Mouse (Mus musculus) macrophage (primary cell): ENCODE results near the gene Pdzrn4. TPM values are rescaled to one million over a fixed set of nuclear protein-coding genes. Genes with fewer than 3 reads are reported as not detected.

Source experiments
- H3K27ac ChIP-seq: fragments of 350-480 bp; formaldehyde crosslinking; 2 replicates; pipeline ENCODE4 v1.9.0; 2021
- H3K36me3 ChIP-seq: fragments of 350-480 bp; formaldehyde crosslinking; 2 replicates; pipeline ENCODE4 v1.9.0; 2021; ENCODE audit errors: inconsistent target
- H3K4me3 ChIP-seq: fragments of 350-480 bp; formaldehyde crosslinking; 2 replicates; pipeline ENCODE4 v1.9.0; 2021; ENCODE audit errors: inconsistent target
- H3K79me2 ChIP-seq: fragments of 350-480 bp; formaldehyde crosslinking; 2 replicates; pipeline ENCODE4 v1.9.0; 2021; ENCODE audit errors: inconsistent target
- WGBS: methylation state at CpG from one replicate; pipeline ENCODE4 v1.1.7; 2026; ENCODE audit warnings: inconsistent platforms; ENCODE audit not compliant: missing documents; 5-methylcytosine and 5-hydroxymethylcytosine counted together
- polyA plus RNA-seq: library from polyadenylated mRNA; stranded (reverse); fragments of 250-400 nt; gene quantifications from 3 replicates; pipeline ENCODE4 v1.2.4, GENCODE M21; 2018; ENCODE audit warnings: inconsistent platforms

Gene Pdzrn4
- polyA plus RNA-seq, 1 experiment from 2014 or later: not detected

GRCm38 (mm10) chr15:92769535-92769934, 372.9 kb downstream of the Pdzrn4 start:
- no peak overlapping the region for H3K27ac ChIP-seq
- no peaks in the 10 kb centered on the region for H3K36me3 ChIP-seq
- no peak overlapping the region for H3K4me3 ChIP-seq
- H3K79me2 ChIP-seq: no peaks in the 10 kb centered on the region
- 89% methylated on average over 15 of the region's 15 CpGs for WGBS

DNA sequence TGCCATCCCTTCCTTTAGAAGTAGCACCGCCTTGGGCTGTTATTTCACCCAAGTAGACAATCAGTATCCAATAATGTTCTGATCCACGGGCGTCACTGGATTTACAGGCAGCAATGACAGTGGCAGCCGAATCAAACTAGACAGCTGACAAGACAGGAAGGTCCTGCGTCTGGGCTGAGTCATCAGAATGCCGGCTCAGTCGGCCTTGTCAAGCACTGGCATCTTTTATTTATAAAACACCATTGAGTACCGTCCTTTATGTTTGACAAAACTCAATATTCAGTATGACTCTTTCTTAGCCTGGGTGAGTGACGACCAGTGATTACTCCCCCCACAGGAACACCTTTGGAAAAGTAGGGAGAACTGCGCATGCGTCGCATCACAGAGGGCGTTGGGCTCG, 391.4 kb downstream of the Pdzrn4 start:
- H3K4me3 ChIP-seq: no peak overlapping the region
- WGBS: 88% methylated on average over 14 of the region's 14 CpGs
- no peaks in the 10 kb centered on the region for H3K79me2 ChIP-seq
- no peaks in the 10 kb centered on the region for H3K36me3 ChIP-seq
- H3K27ac ChIP-seq: no peak overlapping the region

GRCm38 (mm10) chr15:92794275-92794674, 397.6 kb downstream of the Pdzrn4 start:
- Histone ChIP-seq H3K27ac (no peak overlapping the region), H3K4me3 (no peak overlapping the region), H3K36me3 (no peaks in the 10 kb centered on the region), H3K79me2 (no peaks in the 10 kb centered on the region)
- WGBS: 79% methylated on average over 3 of the region's 3 CpGs

GRCm38 (mm10) chr15:92805934-92806333, 409.3 kb downstream of the Pdzrn4 start:
- 17% methylated on average over 3 of the region's 3 CpGs for WGBS
- H3K4me3 ChIP-seq: no peak overlapping the region
- no peaks in the 10 kb centered on the region for H3K36me3 ChIP-seq
- H3K27ac ChIP-seq: no peak overlapping the region
- no peaks in the 10 kb centered on the region for H3K79me2 ChIP-seq

GRCm38 (mm10) chr15:92806352-92806751, 409.7 kb downstream of the Pdzrn4 start:
- Histone ChIP-seq H3K79me2 (no peaks in the 10 kb centered on the region), H3K36me3 (no peaks in the 10 kb centered on the region), H3K27ac (no peak overlapping the region), H3K4me3 (no peak overlapping the region)
- 100% methylated on average over 1 of the region's 1 CpGs for WGBS
